Mouse (Mus musculus) CD4-positive, CD25-positive, alpha-beta regulatory T cell, adult 2 months (primary cell): ENCODE measurements at regions not wholly inside any gene's neighbourhood (a gene's known extent, or its start where the extent isn't known, plus 50 kb on each side); places are given as distances from the start of the nearest gene placed in this dataset.

Experiments used
- DNase-seq: peaks from one replicate; pipeline ENCODE4 v3.0.0-alpha.2; 2012; ENCODE audit warnings: low read depth, low spot score

DNA sequence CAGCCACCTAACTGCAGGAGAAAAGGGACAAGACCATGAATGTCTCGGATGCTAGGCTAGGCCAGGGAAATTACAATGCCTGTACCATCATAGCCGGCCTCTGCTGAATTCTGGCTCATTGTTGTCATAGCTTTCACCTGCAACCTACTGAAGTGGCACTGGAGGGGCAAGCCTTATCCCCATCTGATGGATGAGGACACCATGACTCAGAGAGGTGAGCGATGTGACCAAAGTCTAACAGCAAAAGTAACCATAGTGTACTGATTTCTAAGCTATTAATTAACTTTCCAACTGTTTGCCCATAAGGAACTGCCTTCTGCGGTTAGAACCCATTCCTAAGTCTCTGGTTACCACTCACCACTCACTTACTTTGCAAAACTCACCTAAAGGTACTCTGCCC lies 536.6 kb upstream of the Klf4 start:
- no peak for DNase-seq

DNA sequence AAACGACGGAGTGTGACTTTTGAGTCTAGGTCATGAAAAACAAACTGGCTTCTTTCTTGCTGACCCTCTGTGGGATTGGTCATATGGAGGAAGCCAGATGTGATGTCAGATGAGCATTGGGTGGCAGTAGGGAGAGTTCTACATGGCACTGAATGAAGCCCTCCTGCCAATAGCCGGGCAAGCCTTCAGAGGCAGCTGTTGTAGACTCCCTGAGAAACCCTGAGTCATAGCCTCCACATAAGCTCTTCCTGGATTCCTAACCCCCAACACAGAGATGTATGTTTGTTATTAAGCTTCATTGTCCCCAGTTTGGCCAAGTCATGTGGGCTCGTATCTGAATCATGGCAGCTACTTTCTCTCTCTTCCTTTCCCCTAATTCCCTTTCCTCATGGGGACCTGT lies 532.4 kb upstream of the Klf4 start:
- DNase-seq = no peak

GRCm38 (mm10) chr4:56051792-56052380 lies 519.6 kb upstream of the Klf4 start:
- no peak for DNase-seq

DNA sequence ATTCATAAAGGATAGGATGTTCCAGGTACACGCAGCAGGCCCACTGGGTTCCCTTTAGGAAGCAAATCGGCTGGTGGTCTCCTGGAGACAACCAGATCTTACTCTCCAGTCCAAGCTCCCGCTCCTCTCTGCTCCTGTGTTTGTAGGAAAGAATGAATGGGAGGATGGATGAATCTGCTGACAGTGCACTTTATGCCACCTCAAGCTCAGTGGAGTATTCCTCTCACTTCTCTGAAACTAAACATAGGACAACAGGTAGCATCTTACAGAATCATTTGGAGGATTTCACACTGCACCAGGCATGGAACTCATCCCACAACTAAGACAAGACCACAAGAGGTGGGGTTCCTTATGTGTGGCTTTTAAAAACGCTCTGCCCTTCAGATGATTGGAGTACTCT lies 507.1 kb upstream of the Klf4 start:
- DNase-seq = no peak

DNA sequence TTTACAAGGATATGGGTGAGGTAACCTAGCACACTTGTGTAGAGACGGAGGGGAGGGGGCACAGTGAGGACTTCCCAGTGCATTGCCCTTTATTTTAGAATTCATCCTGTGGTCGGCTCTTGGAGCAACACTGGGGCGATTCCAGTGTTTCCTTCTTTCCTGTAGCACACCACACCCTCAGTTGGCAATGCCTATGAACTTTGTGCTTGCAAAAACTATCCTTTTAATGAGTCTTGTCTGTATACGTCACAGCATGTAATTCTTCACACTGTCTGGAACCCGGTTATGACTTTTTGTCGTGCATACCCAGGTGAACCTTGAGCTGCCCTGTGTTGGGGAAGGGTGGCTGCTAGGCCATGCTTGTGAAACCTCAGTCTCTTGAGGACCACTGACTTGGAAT lies 504.1 kb upstream of the Klf4 start:
- no peak for DNase-seq

GRCm38 (mm10) chr4:56035543-56035942 lies 503.3 kb upstream of the Klf4 start:
- no peak for DNase-seq

- DNase-seq = no peak
Measured at GRCm38 (mm10) chr4:56028441-56028840, 496.2 kb upstream of the Klf4 start.

DNA sequence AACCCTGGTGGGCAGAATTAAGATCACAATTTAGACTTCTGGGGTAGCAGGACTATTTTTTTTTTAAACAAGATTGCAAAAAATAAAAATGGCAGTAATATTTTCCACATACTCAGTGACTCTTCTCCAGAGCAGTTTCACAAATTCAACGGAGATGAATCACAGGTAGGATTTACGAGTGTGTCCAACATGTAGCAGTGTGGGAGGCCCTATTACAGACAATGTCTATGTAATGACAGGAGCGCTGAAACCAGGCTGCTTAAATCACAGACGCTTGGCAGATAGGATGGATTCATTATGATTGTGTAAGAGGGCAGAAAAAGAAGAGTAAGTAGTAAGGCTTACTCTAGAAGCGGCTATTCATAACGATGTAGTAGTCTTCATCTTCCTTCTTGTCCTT lies 495.0 kb upstream of the Klf4 start:
- DNase-seq = no peak

GRCm38 (mm10) chr4:56024478-56024877 lies 492.2 kb upstream of the Klf4 start:
- DNase-seq = no peak

DNA sequence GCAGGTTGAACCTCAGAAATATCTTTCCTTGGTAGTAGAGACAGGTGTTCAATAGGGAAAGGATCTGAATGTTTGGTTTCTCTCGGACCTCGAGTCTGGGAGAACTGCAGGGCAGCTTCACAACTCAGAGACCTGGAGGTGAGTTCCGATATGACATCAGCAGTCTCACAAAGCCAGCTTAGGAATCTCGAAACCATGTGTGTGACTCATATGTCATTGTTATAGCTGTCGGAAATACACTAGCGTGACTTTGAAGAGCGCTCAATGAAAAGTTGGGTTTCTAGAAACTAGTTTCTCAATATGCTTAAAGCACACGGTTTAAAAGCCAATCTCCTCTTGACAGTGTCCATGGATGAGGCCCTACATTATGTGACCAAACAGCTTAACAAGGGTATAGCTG lies 485.9 kb upstream of the Klf4 start:
- no peak for DNase-seq

DNA sequence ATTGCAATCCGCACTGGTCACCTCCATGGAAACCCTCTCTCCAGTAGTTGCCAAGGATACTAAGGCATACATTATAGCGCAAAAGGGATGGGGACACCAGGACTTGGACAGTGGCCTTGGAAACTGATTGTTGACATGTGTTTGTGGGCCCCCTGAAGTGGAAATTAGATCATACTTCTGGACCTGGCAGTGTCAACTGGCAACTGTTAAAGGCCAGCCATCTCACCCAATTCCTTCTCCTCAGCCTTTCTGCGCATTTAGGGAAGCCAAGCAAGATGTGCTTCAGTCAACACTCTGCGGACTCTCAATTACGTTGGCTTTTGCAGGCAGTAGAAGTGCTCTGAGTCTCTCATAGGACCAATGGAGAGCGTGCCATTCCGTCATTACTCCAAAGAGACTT lies 483.2 kb upstream of the Klf4 start:
- no peak for DNase-seq

DNA sequence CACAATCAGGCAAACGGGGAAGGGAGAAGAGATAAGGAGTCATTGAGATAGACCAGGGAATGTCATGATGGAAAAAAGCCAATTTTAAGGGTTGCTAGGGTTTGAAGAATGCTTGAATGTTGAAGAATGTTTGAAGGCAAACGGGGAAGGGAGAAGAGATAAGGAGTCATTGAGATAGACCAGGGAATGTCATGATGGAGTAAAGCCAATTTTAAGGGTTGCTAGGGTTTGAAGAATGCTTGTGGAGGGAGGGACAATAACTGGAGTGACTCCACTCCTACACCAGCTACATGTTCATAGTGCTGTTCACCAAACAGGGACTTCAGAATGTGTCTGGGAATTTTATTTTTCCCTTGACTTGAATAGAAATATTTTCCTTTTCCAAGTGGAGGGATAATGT lies 476.0 kb upstream of the Klf4 start:
- DNase-seq = no peak

DNA sequence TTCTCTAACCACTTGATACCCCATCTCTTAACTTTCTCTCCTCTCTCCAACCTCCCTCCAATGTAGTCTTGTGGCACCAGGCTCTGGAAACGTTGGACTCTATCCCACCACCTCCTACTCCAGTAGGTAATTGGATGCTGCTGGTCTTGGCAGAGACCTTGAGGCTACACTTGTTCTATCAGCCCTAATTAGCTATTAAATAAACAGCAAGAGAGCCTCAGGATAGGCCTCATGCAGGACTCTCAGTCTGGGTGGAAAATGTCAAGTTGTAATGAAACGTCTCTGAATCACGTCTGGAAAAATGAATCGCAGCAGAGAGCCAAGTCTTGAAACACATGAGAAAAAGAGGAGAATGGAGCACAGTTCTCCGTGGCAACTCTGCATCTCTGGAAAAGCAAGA lies 472.0 kb upstream of the Klf4 start:
- DNase-seq = no peak

GRCm38 (mm10) chr4:56001312-56001731 lies 469.1 kb upstream of the Klf4 start:
- DNase-seq = no peak

GRCm38 (mm10) chr4:55984026-55984425 lies 451.8 kb upstream of the Klf4 start:
- DNase-seq = peak; percentile 3

GRCm38 (mm10) chr4:55978539-55978938 lies 446.3 kb upstream of the Klf4 start:
- no peak for DNase-seq

DNA sequence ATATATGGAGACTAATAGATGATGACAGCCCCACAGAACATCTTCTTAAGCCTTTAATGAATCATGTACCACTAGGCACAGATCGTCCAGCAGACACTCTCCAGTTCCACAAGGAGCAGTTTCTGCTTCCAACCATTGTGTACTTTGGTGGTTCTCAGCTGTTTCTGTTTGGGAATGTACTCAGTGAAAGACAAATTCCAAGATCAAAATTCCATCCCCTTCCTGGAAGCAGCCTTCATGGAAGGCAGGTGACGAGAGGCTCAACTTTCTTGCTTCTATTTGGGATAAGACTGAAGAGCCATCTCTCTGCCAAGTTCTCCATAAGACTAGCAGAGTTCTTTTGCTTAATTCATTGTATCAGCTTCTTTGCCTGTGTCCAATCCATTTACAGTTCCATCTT lies 444.0 kb upstream of the Klf4 start:
- DNase-seq = no peak

- no peak for DNase-seq
Measured at GRCm38 (mm10) chr4:55973706-55974105, 441.4 kb upstream of the Klf4 start.

- no peak for DNase-seq
Measured at GRCm38 (mm10) chr4:55972235-55972819, 440.1 kb upstream of the Klf4 start.

DNA sequence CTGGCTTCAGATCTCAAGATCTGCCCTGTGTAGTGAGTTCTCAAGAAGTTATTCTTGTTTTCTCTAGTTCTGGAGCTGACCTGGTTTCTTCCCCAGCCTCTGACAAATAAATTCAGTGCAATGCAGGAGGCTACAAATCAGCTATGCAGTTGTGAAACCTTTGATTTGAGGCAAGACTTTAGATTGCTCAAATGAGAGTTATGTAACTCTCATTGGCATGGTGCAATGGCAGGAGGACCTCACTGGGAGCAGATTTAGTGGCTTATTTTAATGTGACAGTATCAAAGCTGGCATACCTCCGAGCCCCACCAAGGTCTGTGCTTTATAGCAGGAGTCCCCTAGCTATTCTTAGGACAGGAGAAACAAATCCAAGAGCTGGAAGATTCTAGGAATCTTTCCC lies 427.8 kb upstream of the Klf4 start:
- no peak for DNase-seq

- no peak for DNase-seq
Measured at GRCm38 (mm10) chr4:55953701-55954100, 421.4 kb upstream of the Klf4 start.

- DNase-seq = no peak
Measured at GRCm38 (mm10) chr4:55952220-55952619, 420.0 kb upstream of the Klf4 start.

GRCm38 (mm10) chr4:55941423-55941822 lies 409.2 kb upstream of the Klf4 start:
- no peak for DNase-seq

GRCm38 (mm10) chr4:55938383-55938782 lies 406.1 kb upstream of the Klf4 start:
- no peak for DNase-seq
